18 mouse cellular contexts compared by ENCODE assay signal in genomic region chr13:41472878-41473424, GRCm38 (mm10). TPM values are rescaled to one million over a fixed set of nuclear protein-coding genes. Genes with fewer than 3 reads are reported as not detected.
A peak's percentile ranks its signal among the peaks of the same experiment; 100 is the strongest.
DNase-seq lines count a peak whose midpoint lies in the region; ATAC-seq lines count a peak whose summit lies in the region.
"Had no signal": no experiment of that assay in that cellular context is flagged by ENCODE, and none has a peak within 500 bp of the region (broad histone marks: within the 10 kb centered on the region; RNA-seq: fewer than 3 reads in every experiment).

No protein-coding gene starts in this region.

- no peaks in the 10 kb centered on the region for H3K4me1 ChIP-seq in lung, embryonic 16.5 days (replicated peaks; ENCODE audit: control insufficient read depth, insufficient read depth, low read length)
- no peaks in the 10 kb centered on the region for H3K4me1 ChIP-seq in neural tube, embryonic 15.5 days
- H3K4me1 ChIP-seq: hindbrain, embryonic 15.5 days had no signal

- H3K9ac ChIP-seq in lung, embryonic 16.5 days (ENCODE audit: low read length), result no peak overlapping the region
- no peak overlapping the region for H3K9ac ChIP-seq in neural tube, embryonic 15.5 days (replicated peaks)
- H3K9ac ChIP-seq: heart, embryonic 13.5 days; hindbrain, embryonic 15.5 days had no signal

- WGBS in lung, embryonic 16.5 days, result 67% methylated on average over 5 of the region's 5 CpGs
- WGBS in neural tube, embryonic 15.5 days, result 87% methylated on average over 5 of the region's 5 CpGs

- no peak for DNase-seq in lung, postnatal 4 days
- DNase-seq in 3T3-L1 (ENCODE audit: low read depth, low spot score) (peak; percentile 61), NIH3T3 (ENCODE audit: low read depth) (peak; percentile 76)
- peak; percentile 81 for DNase-seq in fat pad, adult 2 months (ENCODE audit: extremely low read depth, low read depth, low spot score)
- DNase-seq in urinary bladder, postnatal 14 days (ENCODE audit: low spot score), result no peak
- DNase-seq: adrenal gland, postnatal 14 days; B cell, adult 2 months; cerebellum, adult 2 months; cerebellum, postnatal 10 days; heart, postnatal 36 days had no signal

- no peaks in the 10 kb centered on the region for H3K9me3 ChIP-seq in lung, embryonic 16.5 days (ENCODE audit: control insufficient read depth, low read length)
- H3K9me3 ChIP-seq in neural tube, embryonic 15.5 days (replicated peaks), result no peaks in the 10 kb centered on the region
- H3K9me3 ChIP-seq: G1E; heart, embryonic 13.5 days; hindbrain, embryonic 15.5 days had no signal

- H3K4me2 ChIP-seq in lung, embryonic 16.5 days (ENCODE audit: low read depth, low read length), result no peak overlapping the region
- H3K4me2 ChIP-seq in neural tube, embryonic 15.5 days, result no peak overlapping the region
- H3K4me2 ChIP-seq: heart, embryonic 13.5 days; hindbrain, embryonic 15.5 days had no signal

- ATAC-seq in lung, embryonic 16.5 days (ENCODE audit: low read depth), result 0 out of 2 replicates have a peak, but pooled peaks have one; percentile 47
- ATAC-seq in neural tube, embryonic 15.5 days (ENCODE audit: low FRiP score), result no peak
- ATAC-seq: CD4-positive, CD25-positive, alpha-beta regulatory T cell, adult 4 months; forebrain, embryonic 14.5 days; intestine, postnatal 0 days had no signal

- no peaks in the 10 kb centered on the region for H3K27me3 ChIP-seq in lung, embryonic 16.5 days (ENCODE audit: control insufficient read depth, insufficient read depth, low read depth, low read length)
- H3K27me3 ChIP-seq in neural tube, embryonic 15.5 days (replicated peaks), result no peaks in the 10 kb centered on the region
- H3K27me3 ChIP-seq: hindbrain, embryonic 15.5 days had no signal

- H3K36me3 ChIP-seq in lung, embryonic 16.5 days (ENCODE audit: control insufficient read depth, insufficient read depth, low read length), result no peaks in the 10 kb centered on the region
- H3K36me3 ChIP-seq in neural tube, embryonic 15.5 days, result no peaks in the 10 kb centered on the region
- H3K36me3 ChIP-seq: G1E; heart, embryonic 13.5 days; hindbrain, embryonic 15.5 days had no signal

- H3K27ac ChIP-seq in lung, embryonic 16.5 days (ENCODE audit: low read length), result no peak overlapping the region
- no peak overlapping the region for H3K27ac ChIP-seq in neural tube, embryonic 15.5 days (replicated peaks)
- H3K27ac ChIP-seq: heart, embryonic 13.5 days; hindbrain, embryonic 15.5 days had no signal

- no peak overlapping the region for H3K4me3 ChIP-seq in lung, embryonic 16.5 days (ENCODE audit: low read length)
- no peak overlapping the region for H3K4me3 ChIP-seq in neural tube, embryonic 15.5 days (replicated peaks)
- H3K4me3 ChIP-seq: heart, embryonic 13.5 days; hindbrain, embryonic 15.5 days had no signal

RNA-seq across cellular contexts. Expression of gene Nedd9, which starts 14.2 kb away (rescaled TPM):
- polyA plus RNA-seq in lung, embryonic 16.5 days (2015; fragmentation: Nextera tagmentation; extraction: Ambion mirVana), result 76.1 and 77.6 TPM in 2 replicates
- 12.4 and 19.2 TPM in 2 replicates for polyA plus RNA-seq in neural tube, embryonic 15.5 days (2015; fragmentation: Nextera tagmentation; extraction: Ambion mirVana)
- polyA plus RNA-seq: G1E had no signal

Comparison
In these comparisons a context has a peak if more than half of its experiments do, and no peak if none do; other contexts are left out.
1. DNase-seq: peak in 3T3-L1 (single experiment), NIH3T3 (single experiment) and fat pad, adult 2 months (single experiment); none in lung, postnatal 4 days (0 of 2) and urinary bladder, postnatal 14 days (single experiment).